Mouse (Mus musculus): ENCODE results near the gene Tfe3. TPM values are rescaled to one million over a fixed set of nuclear protein-coding genes. Genes with fewer than 3 reads are reported as not detected.
"Not testable (repeated sequence)": the region's sequence is repeated elsewhere in the genome, so short reads cannot be mapped to it uniquely, and the experiment has no call there.

Gene Tfe3
- polyA plus RNA-seq, 1 experiment from 2014 or later = 26.8 TPM

DNA sequence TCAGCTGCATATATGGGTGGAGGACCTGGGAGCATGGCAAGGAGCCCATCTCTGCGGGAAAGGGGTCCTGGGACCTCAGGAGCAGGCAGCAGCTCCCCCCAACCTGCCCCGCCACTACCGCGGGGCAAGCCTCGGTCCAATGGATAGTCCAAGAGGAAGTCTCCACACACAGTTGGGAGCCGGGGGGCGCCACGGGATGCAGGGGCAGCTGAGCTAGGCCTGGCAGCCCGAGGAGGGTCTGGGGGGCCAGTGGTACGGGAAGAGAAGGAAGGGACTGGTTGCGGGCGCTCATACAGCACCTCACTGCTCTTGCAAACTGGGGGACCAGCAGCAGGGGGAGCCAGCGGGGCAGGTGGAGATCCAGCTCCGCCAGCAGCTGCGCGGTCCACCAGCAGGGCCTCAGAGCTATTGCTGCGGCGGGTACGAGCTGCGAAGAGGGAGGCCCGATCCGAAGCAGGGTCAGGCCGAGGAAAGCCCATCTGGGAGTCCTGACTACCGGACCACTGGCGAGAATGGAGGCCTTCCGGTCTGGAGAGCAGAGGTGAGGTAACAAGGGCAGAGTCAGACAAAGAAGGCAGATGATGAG is 28.7 kb upstream of the Tfe3 start:
- Histone ChIP-seq H3K9me3 (replicated peaks) (peaks cover 2% of the 10 kb centered on the region; the same call in 1 of the 2 replicates), H3K27ac (no peak overlapping the region), H3K27me3 (ENCODE audit: low read depth, poor library complexity, severe bottlenecking) (no peaks in the 10 kb centered on the region), H3K4me1 (0 out of 2 replicates have a peak, but pooled peaks cover 5% of the 10 kb centered on the region), H3K36me3 (peaks cover 33% of the 10 kb centered on the region), H3K4me3 (0 out of 2 replicates have a peak overlapping the region, but pooled peaks have one; percentile 2)
- DNase-seq (ENCODE audit: low spot score) = peak; percentile 69
- 32% methylated on average over 25 of the region's 26 CpGs for WGBS

GRCm38 (mm10) chrX:7739336-7740081 is 22.9 kb upstream of the Tfe3 start:
- WGBS = 69% methylated on average over 14 of the region's 14 CpGs
- no peaks in the 10 kb centered on the region; the same call in 1 of the 2 replicates for H3K9me3 ChIP-seq (replicated peaks)
- no peak overlapping the region for H3K4me3 ChIP-seq
- DNase-seq (ENCODE audit: low spot score) = no peak
- peaks cover 30% of the 10 kb centered on the region for H3K36me3 ChIP-seq
- 0 out of 2 replicates have a peak, but pooled peaks cover 2% of the 10 kb centered on the region for H3K4me1 ChIP-seq
- no peaks in the 10 kb centered on the region for H3K27me3 ChIP-seq (ENCODE audit: low read depth, poor library complexity, severe bottlenecking)
- no peak overlapping the region for H3K27ac ChIP-seq

- no peak overlapping the region for H3K4me3 ChIP-seq
- 61% methylated on average over 10 of the region's 10 CpGs for WGBS
- no peak for DNase-seq (ENCODE audit: low spot score)
- peaks cover 25% of the 10 kb centered on the region for H3K36me3 ChIP-seq
- 0 out of 2 replicates have a peak, but pooled peaks cover 2% of the 10 kb centered on the region for H3K4me1 ChIP-seq
- H3K27ac ChIP-seq = no peak overlapping the region
- H3K27me3 ChIP-seq (ENCODE audit: low read depth, poor library complexity, severe bottlenecking) = no peaks in the 10 kb centered on the region
- H3K9me3 ChIP-seq (replicated peaks) = no peaks in the 10 kb centered on the region; the same call in 1 of the 2 replicates
These were observed 22.1 kb upstream of the Tfe3 start for GRCm38 (mm10) chrX:7740082-7740819.

DNA sequence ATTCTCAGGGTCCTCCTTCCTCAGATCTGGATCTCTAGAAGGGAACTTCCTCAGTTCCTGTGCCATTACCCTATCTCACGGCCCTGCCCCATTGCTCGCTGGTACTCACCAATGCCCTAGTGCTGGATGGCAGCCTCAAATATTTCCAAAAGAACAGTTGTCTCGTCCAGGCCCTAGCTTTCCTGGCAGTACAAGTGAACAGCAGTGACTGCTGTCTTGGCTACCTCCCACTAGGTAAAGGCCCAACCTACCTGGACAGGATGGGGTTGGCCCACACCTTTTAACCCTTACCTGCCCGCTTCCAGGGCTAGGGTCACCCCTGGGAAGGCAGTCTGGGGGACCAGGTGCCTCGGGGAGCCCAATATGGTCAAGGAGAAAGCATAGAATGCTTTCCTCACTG is 21.3 kb upstream of the Tfe3 start:
- DNase-seq (ENCODE audit: low spot score) = no peak
- Histone ChIP-seq H3K27ac (no peak overlapping the region), H3K4me1 (0 out of 2 replicates have a peak, but pooled peaks cover 2% of the 10 kb centered on the region), H3K4me3 (no peak overlapping the region), H3K9me3 (replicated peaks) (no peaks in the 10 kb centered on the region; the same call in 1 of the 2 replicates), H3K36me3 (peaks cover 19% of the 10 kb centered on the region), H3K27me3 (ENCODE audit: low read depth, poor library complexity, severe bottlenecking) (no peaks in the 10 kb centered on the region)
- WGBS = 76% methylated on average over 5 of the region's 5 CpGs

DNA sequence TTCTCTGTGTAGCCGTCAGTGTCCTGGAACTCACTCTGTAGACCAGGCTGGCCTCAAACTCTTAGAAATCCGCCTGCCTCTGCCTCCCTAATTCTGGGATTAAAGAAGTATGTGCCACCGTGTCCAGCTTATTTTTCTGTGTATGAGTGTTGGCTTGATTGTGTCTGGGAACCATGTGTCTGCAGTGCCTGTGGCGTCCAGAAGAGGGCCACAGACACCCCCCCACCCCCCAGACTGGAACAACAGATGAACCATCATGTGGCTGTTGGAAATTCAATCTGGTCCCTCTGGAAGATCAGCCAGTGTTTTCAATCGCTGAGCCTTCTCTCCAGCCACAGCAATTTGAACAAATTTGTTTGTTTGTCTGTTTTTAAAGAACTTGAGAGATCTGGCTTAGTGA is 18.9 kb upstream of the Tfe3 start:
- H3K27me3 ChIP-seq (ENCODE audit: low read depth, poor library complexity, severe bottlenecking) = no peaks in the 10 kb centered on the region
- no peak overlapping the region for H3K4me3 ChIP-seq
- no peaks in the 10 kb centered on the region for H3K36me3 ChIP-seq
- 66% methylated on average over 5 of the region's 5 CpGs for WGBS
- H3K27ac ChIP-seq = no peak overlapping the region
- DNase-seq (ENCODE audit: low spot score) = no peak
- 0 out of 2 replicates have a peak, but pooled peaks cover 2% of the 10 kb centered on the region for H3K4me1 ChIP-seq
- no peaks in the 10 kb centered on the region for H3K9me3 ChIP-seq (replicated peaks)

GRCm38 (mm10) chrX:7744940-7745339 is 17.4 kb upstream of the Tfe3 start:
- no peak overlapping the region for H3K4me3 ChIP-seq
- no peak overlapping the region for H3K27ac ChIP-seq
- no peaks in the 10 kb centered on the region for H3K36me3 ChIP-seq
- no peak for DNase-seq (ENCODE audit: low spot score)
- WGBS = 47% methylated on average over 1 of the region's 1 CpGs
- H3K4me1 ChIP-seq = peaks cover 6% of the 10 kb centered on the region; the same call in 1 of the 2 replicates
- H3K27me3 ChIP-seq (ENCODE audit: low read depth, poor library complexity, severe bottlenecking) = no peaks in the 10 kb centered on the region
- H3K9me3 ChIP-seq (replicated peaks) = no peaks in the 10 kb centered on the region

DNA sequence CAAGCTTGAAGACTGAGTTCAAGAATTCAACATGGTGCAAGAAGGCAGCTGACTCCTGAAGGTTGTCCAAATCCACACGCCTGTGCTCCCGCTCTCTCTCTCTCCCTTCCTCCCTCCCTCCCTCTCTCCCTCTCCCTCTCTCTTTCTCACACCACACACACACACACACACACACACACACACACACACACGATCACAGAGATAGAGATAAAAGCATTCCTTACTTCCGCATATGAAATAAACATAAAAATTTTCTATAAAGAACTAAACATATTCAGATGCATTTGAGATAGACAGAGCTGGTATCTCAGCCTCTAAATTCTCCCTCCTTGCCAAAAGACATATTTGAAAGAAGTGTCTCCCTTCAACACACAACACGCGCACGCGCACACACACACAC is 16.9 kb upstream of the Tfe3 start:
- no peaks in the 10 kb centered on the region for H3K27me3 ChIP-seq (ENCODE audit: low read depth, poor library complexity, severe bottlenecking)
- no peak for DNase-seq (ENCODE audit: low spot score)
- no peak overlapping the region for H3K27ac ChIP-seq
- no peak overlapping the region for H3K4me3 ChIP-seq
- WGBS = 89% methylated on average over 8 of the region's 8 CpGs
- no peaks in the 10 kb centered on the region for H3K9me3 ChIP-seq (replicated peaks)
- no peaks in the 10 kb centered on the region for H3K36me3 ChIP-seq
- peaks cover 6% of the 10 kb centered on the region; the same call in 1 of the 2 replicates for H3K4me1 ChIP-seq

DNA sequence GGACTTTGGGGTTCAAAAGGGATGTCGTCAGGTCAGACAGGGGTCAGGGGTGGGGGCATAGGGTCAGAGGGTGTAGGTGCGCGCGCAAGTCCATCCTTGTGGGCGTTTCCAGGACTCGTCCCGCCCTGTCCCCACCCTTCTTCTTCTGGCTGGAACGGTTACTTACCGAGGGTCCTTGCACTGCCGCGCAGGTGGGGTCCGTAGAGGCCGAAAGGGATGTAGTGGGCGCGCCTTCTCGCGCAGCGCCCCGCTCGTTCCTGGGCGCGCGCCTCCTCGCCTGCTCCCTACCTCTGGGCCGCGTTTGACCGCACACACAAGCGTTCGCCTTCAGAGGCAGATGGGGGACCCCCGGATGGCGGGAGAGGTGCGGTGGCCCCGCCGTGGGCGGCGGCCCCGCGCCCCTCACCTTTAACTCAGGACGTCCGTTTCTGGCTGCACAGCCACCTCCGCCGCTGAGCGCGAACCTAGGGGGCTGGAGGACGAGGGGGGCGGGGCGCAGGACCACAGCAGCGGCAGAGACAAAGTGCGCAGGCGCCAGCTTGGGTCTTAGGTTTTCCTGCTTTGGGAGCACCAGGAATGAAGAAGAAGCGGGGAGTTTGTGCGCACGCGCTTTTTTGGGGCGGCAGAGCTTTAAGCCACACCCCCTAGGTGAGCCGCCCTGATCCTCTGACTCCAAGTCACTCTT is 11.8 kb upstream of the Tfe3 start, which contains the start of gene Ccdc120:
Gene Ccdc120 (minus strand): TSS at position 474 of the 685 bp plus-strand sequence.
- Histone ChIP-seq H3K27ac (peak within 1 kb of the TSS; percentile 86), H3K4me1 (peaks cover 6% of the 10 kb centered on the region; the same call in 1 of the 2 replicates), H3K9me3 (replicated peaks) (no peaks in the 10 kb centered on the region), H3K27me3 (ENCODE audit: low read depth, poor library complexity, severe bottlenecking) (no peaks in the 10 kb centered on the region), H3K36me3 (no peaks in the 10 kb centered on the region), H3K4me3 (peak within 1 kb of the TSS; percentile 69)
- peak; percentile 84 for DNase-seq (ENCODE audit: low spot score)
- 7% methylated on average over 49 of the region's 56 CpGs for WGBS

DNA sequence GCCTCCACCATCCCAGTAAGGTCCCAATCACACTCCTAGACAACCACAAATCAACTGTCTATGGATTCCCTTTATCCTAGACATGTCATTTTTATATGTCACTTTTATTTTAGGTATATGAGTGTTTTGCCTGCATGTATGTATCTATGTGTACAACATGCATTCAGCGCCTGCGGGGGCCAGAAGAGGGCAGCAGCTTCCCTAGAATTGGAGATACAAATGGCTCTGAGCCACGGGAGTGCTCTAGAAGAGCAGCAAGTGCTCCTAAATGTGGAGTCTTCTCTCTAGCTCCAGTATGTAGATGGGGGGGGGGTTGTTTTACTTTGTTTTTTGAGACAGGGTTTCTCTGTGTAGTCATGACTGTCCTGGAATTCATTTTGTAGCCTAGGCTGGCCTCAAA is 8.7 kb upstream of the Tfe3 start:
- not testable (repeated sequence) for H3K36me3 ChIP-seq; H3K27me3 ChIP-seq (ENCODE audit: low read depth, poor library complexity, severe bottlenecking); H3K9me3 ChIP-seq (replicated peaks); H3K27ac ChIP-seq; DNase-seq (ENCODE audit: low spot score); H3K4me3 ChIP-seq; H3K4me1 ChIP-seq
- WGBS = 15% methylated on average over 3 of the region's 3 CpGs

DNA sequence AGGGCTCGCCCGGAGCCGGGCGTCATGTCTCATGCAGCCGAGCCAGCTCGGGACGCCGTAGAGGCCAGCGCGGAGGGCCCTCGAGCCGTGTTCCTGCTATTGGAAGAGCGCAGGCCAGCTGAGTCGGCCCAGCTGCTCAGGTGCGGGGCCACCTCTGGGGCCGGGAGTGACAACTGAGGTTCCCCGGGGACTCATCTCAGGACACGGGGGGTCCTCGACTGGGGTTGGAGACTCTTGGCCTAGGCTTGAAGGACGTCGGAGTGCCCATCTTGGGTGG is 499 bp downstream of the Tfe3 start:
- H3K27me3 ChIP-seq (ENCODE audit: low read depth, poor library complexity, severe bottlenecking) = no peaks in the 10 kb centered on the region
- H3K27ac ChIP-seq = peak overlapping the region; percentile 82
- H3K4me1 ChIP-seq = peaks cover 22% of the 10 kb centered on the region
- peaks cover 16% of the 10 kb centered on the region for H3K36me3 ChIP-seq
- WGBS = 18% methylated on average over 20 of the region's 21 CpGs
- peak; percentile 35 for DNase-seq (ENCODE audit: low spot score)
- H3K4me3 ChIP-seq = peak overlapping the region; percentile 71
- no peaks in the 10 kb centered on the region for H3K9me3 ChIP-seq (replicated peaks)

- peaks cover 22% of the 10 kb centered on the region for H3K4me1 ChIP-seq
- peaks cover 25% of the 10 kb centered on the region for H3K36me3 ChIP-seq
- H3K27me3 ChIP-seq (ENCODE audit: low read depth, poor library complexity, severe bottlenecking) = no peaks in the 10 kb centered on the region
- 14% methylated on average over 22 of the region's 22 CpGs for WGBS
- H3K4me3 ChIP-seq = peak overlapping the region; percentile 71
- H3K27ac ChIP-seq = no peak overlapping the region
- peak; percentile 46 for DNase-seq (ENCODE audit: low spot score)
- H3K9me3 ChIP-seq (replicated peaks) = no peaks in the 10 kb centered on the region
These were observed 1.5 kb downstream of the Tfe3 start for GRCm38 (mm10) chrX:7763631-7764393.

All from limb, embryonic 10.5 days (tissue).